Mouse (Mus musculus) liver, postnatal 0 days (tissue): ENCODE measurements around the gene Tcf7l2.

Source experiments
- CTCF ChIP-seq: sonication (generic); IDR thresholded peaks from 2 replicates; pipeline ENCODE4 v1.5.1; 2016; ENCODE audit warnings: antibody characterized with exemption, low read depth
- EP300 ChIP-seq: IDR thresholded peaks from 2 replicates; pipeline ENCODE4 v1.6.1; 2016; ENCODE audit warnings: antibody characterized with exemption, low read depth, mild to moderate bottlenecking

DNA sequence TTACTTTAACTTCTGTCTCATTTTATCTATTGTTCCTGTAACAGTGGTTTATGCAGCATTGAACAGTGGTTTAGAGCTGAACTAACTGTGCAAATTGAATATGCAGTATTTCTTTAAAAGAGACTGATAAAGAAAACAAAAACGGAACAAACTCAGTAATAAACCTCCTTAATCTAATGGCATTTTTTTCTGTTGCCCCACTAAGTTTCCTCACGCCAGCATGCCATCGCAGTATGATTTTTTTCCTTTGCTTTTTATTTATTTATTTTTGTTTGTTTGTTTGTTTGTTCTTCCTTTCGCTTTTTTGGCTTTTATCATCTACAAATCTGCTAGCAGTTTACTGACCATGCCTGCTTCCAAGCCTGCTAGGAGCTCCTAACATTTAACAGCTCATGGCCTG, 183.2 kb downstream of the Tcf7l2 start:
- TF ChIP-seq CTCF (no peak), EP300 (no peak)
